Mouse (Mus musculus) c-Kit-positive CD71-positive TER-119-positive erythroid progenitor cells, embryonic 14.5 days (primary cell): ENCODE results near the gene Adat3.
A peak's percentile ranks its signal among the peaks of the same experiment; 100 is the strongest.

Experiments
- DNase-seq: peaks from one replicate; pipeline ENCODE4 v3.0.0-alpha.2; 2013; ENCODE audit warnings: low spot score

The Adat3 gene

GRCm38 (mm10) chr10:80653156-80653720, 50.6 kb downstream of the Adat3 start:
- no peak for DNase-seq

GRCm38 (mm10) chr10:80654866-80655265, 52.2 kb downstream of the Adat3 start:
- no peak for DNase-seq

- DNase-seq, result no peak
Observed at GRCm38 (mm10) chr10:80655406-80656129, 52.9 kb downstream of the Adat3 start.

GRCm38 (mm10) chr10:80656130-80656862, 53.6 kb downstream of the Adat3 start:
- DNase-seq, result peak; percentile 95

GRCm38 (mm10) chr10:80656863-80657623, 54.4 kb downstream of the Adat3 start, which contains the start of gene Btbd2:
Gene Btbd2, minus strand, starts transcription at chr10:80657071.
- DNase-seq, result peak; percentile 65
